Mouse (Mus musculus) erythroid progenitor cell, adult 5-6 weeks (primary cell): ENCODE results near the gene Prrg2. TPM values are rescaled to one million over a fixed set of nuclear protein-coding genes. Genes with fewer than 3 reads are reported as not detected.

Experiments used
- ATAC-seq: replicated peaks from 2 replicates; pipeline ENCODE4 v1.8.0; 2016; ENCODE audit warnings: moderate number of reproducible peaks, mild to moderate bottlenecking, moderate TSS enrichment, inconsistent platforms; ENCODE audit not compliant: poor library complexity, low FRiP score, severe bottlenecking
- total RNA-seq, 2 experiments: library from RNA; stranded (forward) in 1 of 2; stranded (reverse) in 1 of 2; fragments of 150-400 nt in 1 of 2; fragments of 186-747, 209-891 nt in 1 of 2; gene quantifications; 2 replicates each; pipeline versions ENCODE4 v1.2.3 to v1.2.4; 2015 to 2017; ENCODE audit warnings: low replicate concordance in 2 of 2

Prrg2 gene
- total RNA-seq, 2 experiments from 2014 or later = 0.91 to 8.8 TPM

- ATAC-seq = no peak
Observed at GRCm38 (mm10) chr7:45015344-45015956, 47.0 kb downstream of the Prrg2 start.

- no peak for ATAC-seq
Observed at GRCm38 (mm10) chr7:45014096-45014451, 48.4 kb downstream of the Prrg2 start.

- no peak for ATAC-seq
Observed at GRCm38 (mm10) chr7:45013366-45014095, 48.9 kb downstream of the Prrg2 start.

- ATAC-seq = no peak
Observed at GRCm38 (mm10) chr7:45012824-45013223, 49.7 kb downstream of the Prrg2 start.

- ATAC-seq = no peak
Observed at GRCm38 (mm10) chr7:45012011-45012410, 50.5 kb downstream of the Prrg2 start.

GRCm38 (mm10) chr7:45008411-45008810, 54.1 kb downstream of the Prrg2 start:
- no peak for ATAC-seq

GRCm38 (mm10) chr7:45007846-45008245, 54.6 kb downstream of the Prrg2 start:
- no peak for ATAC-seq

GRCm38 (mm10) chr7:45007141-45007540, 55.3 kb downstream of the Prrg2 start:
- no peak for ATAC-seq

GRCm38 (mm10) chr7:45006503-45006902, 56.0 kb downstream of the Prrg2 start:
- ATAC-seq = no peak

- ATAC-seq = no peak
Observed at GRCm38 (mm10) chr7:45005321-45005992, 57.0 kb downstream of the Prrg2 start.

- ATAC-seq = no peak
Observed at GRCm38 (mm10) chr7:45004546-45004945, 57.9 kb downstream of the Prrg2 start.

Other genes with a start within 250 kb of the Prrg2 start
Only the 30 nearest of the 36 such genes appear.
- gene Pnkp, start 205.5 kb downstream of the Prrg2 start, total RNA-seq (2015; ENCODE audit: low replicate concordance) = 29.6 and 36.0 TPM in 2 replicates
- gene Pnkp, start 205.5 kb downstream of the Prrg2 start, total RNA-seq (2017; ENCODE audit: low replicate concordance) = 30.9 and 58.2 TPM in 2 replicates
- 16.9 and 18.4 TPM in 2 replicates for gene Ptov1, start 192.9 kb downstream of the Prrg2 start, total RNA-seq (2015; ENCODE audit: low replicate concordance)
- gene Ptov1, start 192.9 kb downstream of the Prrg2 start, total RNA-seq (2017; ENCODE audit: low replicate concordance) = 1.8 and 4.8 TPM in 2 replicates
- gene Med25, start 170.0 kb downstream of the Prrg2 start, total RNA-seq (2015; ENCODE audit: low replicate concordance) = 10.1 and 18.0 TPM in 2 replicates
- gene Med25, start 170.0 kb downstream of the Prrg2 start, total RNA-seq (2017; ENCODE audit: low replicate concordance) = 8.0 and 11.3 TPM in 2 replicates
- gene Fuz, start 166.6 kb downstream of the Prrg2 start, total RNA-seq (2015; ENCODE audit: low replicate concordance) = 2.5 and 6.5 TPM in 2 replicates
- 4.5 and 6.7 TPM in 2 replicates for gene Fuz, start 166.6 kb downstream of the Prrg2 start, total RNA-seq (2017; ENCODE audit: low replicate concordance)
- gene Ap2a1, start 133.2 kb downstream of the Prrg2 start, total RNA-seq (2015; ENCODE audit: low replicate concordance) = 93.0 and 93.9 TPM in 2 replicates
- 46.2 and 74.2 TPM in 2 replicates for gene Ap2a1, start 133.2 kb downstream of the Prrg2 start, total RNA-seq (2017; ENCODE audit: low replicate concordance)
- not detected in 2 replicates for gene Tsks, start 119.5 kb downstream of the Prrg2 start, total RNA-seq (2015; ENCODE audit: low replicate concordance)
- not detected in 2 replicates for gene Tsks, start 119.5 kb downstream of the Prrg2 start, total RNA-seq (2017; ENCODE audit: low replicate concordance)
- 1.1 TPM in 1 of 2 replicates, not detected in the other for gene Cpt1c, start 87.8 kb downstream of the Prrg2 start, total RNA-seq (2015; ENCODE audit: low replicate concordance)
- gene Cpt1c, start 87.8 kb downstream of the Prrg2 start, total RNA-seq (2017; ENCODE audit: low replicate concordance) = 1.7 TPM in 1 of 2 replicates, not detected in the other
- gene Prmt1, start 76.1 kb downstream of the Prrg2 start, total RNA-seq (2015; ENCODE audit: low replicate concordance) = 17.3 and 28.9 TPM in 2 replicates
- gene Prmt1, start 76.1 kb downstream of the Prrg2 start, total RNA-seq (2017; ENCODE audit: low replicate concordance) = 2.3 and 25.4 TPM in 2 replicates
- 50.7 and 80.7 TPM in 2 replicates for gene Irf3, start 65.0 kb downstream of the Prrg2 start, total RNA-seq (2015; ENCODE audit: low replicate concordance)
- gene Irf3, start 65.0 kb downstream of the Prrg2 start, total RNA-seq (2017; ENCODE audit: low replicate concordance) = 44.2 and 62.0 TPM in 2 replicates
- 6.3 and 10.1 TPM in 2 replicates for gene Bcl2l12, start 64.0 kb downstream of the Prrg2 start, total RNA-seq (2015; ENCODE audit: low replicate concordance)
- 3.6 and 8.7 TPM in 2 replicates for gene Bcl2l12, start 64.0 kb downstream of the Prrg2 start, total RNA-seq (2017; ENCODE audit: low replicate concordance)
- 20.9 and 30.2 TPM in 2 replicates for gene Scaf1, start 46.3 kb downstream of the Prrg2 start, total RNA-seq (2015; ENCODE audit: low replicate concordance)
- gene Scaf1, start 46.3 kb downstream of the Prrg2 start, total RNA-seq (2017; ENCODE audit: low replicate concordance) = 15.8 and 31.6 TPM in 2 replicates
- 15.9 and 24.1 TPM in 2 replicates for gene Rras, start 44.7 kb downstream of the Prrg2 start, total RNA-seq (2015; ENCODE audit: low replicate concordance)
- gene Rras, start 44.7 kb downstream of the Prrg2 start, total RNA-seq (2017; ENCODE audit: low replicate concordance) = 0.90 TPM in 1 of 2 replicates, not detected in the other
- 3.6 and 6.7 TPM in 2 replicates for gene Prr12, start 9.8 kb downstream of the Prrg2 start, total RNA-seq (2015; ENCODE audit: low replicate concordance)
- gene Prr12, start 9.8 kb downstream of the Prrg2 start, total RNA-seq (2017; ENCODE audit: low replicate concordance) = 0.13 and 0.23 TPM in 2 replicates
- gene Nosip, start 248 bp downstream of the Prrg2 start, total RNA-seq (2015; ENCODE audit: low replicate concordance) = 24.5 and 30.6 TPM in 2 replicates
- 32.7 and 54.0 TPM in 2 replicates for gene Nosip, start 248 bp downstream of the Prrg2 start, total RNA-seq (2017; ENCODE audit: low replicate concordance)
- gene Rcn3, start 29.5 kb upstream of the Prrg2 start, total RNA-seq (2015; ENCODE audit: low replicate concordance) = 1.1 and 8.8 TPM in 2 replicates
- gene Rcn3, start 29.5 kb upstream of the Prrg2 start, total RNA-seq (2017; ENCODE audit: low replicate concordance) = 1.9 and 4.0 TPM in 2 replicates
- 10.5 TPM in 2 replicates for gene Fcgrt, start 41.2 kb upstream of the Prrg2 start, total RNA-seq (2015; ENCODE audit: low replicate concordance)
- gene Fcgrt, start 41.2 kb upstream of the Prrg2 start, total RNA-seq (2017; ENCODE audit: low replicate concordance) = 8.3 and 9.7 TPM in 2 replicates
- gene Rps11, start 61.8 kb upstream of the Prrg2 start, total RNA-seq (2015; ENCODE audit: low replicate concordance) = 694 and 736 TPM in 2 replicates
- 189 and 313 TPM in 2 replicates for gene Rps11, start 61.8 kb upstream of the Prrg2 start, total RNA-seq (2017; ENCODE audit: low replicate concordance)
- 918 and 1,040 TPM in 2 replicates for gene Rpl13a, start 66.1 kb upstream of the Prrg2 start, total RNA-seq (2015; ENCODE audit: low replicate concordance)
- gene Rpl13a, start 66.1 kb upstream of the Prrg2 start, total RNA-seq (2017; ENCODE audit: low replicate concordance) = 765 and 800 TPM in 2 replicates
- gene Gm45713, start 73.6 kb upstream of the Prrg2 start, total RNA-seq (2015; ENCODE audit: low replicate concordance) = not detected in 2 replicates
- 0.98 and 2.3 TPM in 2 replicates for gene Gm45713, start 73.6 kb upstream of the Prrg2 start, total RNA-seq (2017; ENCODE audit: low replicate concordance)
- gene Flt3l, start 73.8 kb upstream of the Prrg2 start, total RNA-seq (2015; ENCODE audit: low replicate concordance) = 3.6 and 17.2 TPM in 2 replicates
- gene Flt3l, start 73.8 kb upstream of the Prrg2 start, total RNA-seq (2017; ENCODE audit: low replicate concordance) = 0.23 and 4.5 TPM in 2 replicates
- 58.7 and 96.4 TPM in 2 replicates for gene Pih1d1, start 91.6 kb upstream of the Prrg2 start, total RNA-seq (2015; ENCODE audit: low replicate concordance)
- 6.8 and 8.7 TPM in 2 replicates for gene Pih1d1, start 91.6 kb upstream of the Prrg2 start, total RNA-seq (2017; ENCODE audit: low replicate concordance)
- gene Aldh16a1, start 91.9 kb upstream of the Prrg2 start, total RNA-seq (2015; ENCODE audit: low replicate concordance) = 24.5 and 29.3 TPM in 2 replicates
- 12.4 and 14.1 TPM in 2 replicates for gene Aldh16a1, start 91.9 kb upstream of the Prrg2 start, total RNA-seq (2017; ENCODE audit: low replicate concordance)
- not detected in 2 replicates for gene Slc17a7, start 101.3 kb upstream of the Prrg2 start, total RNA-seq (2015; ENCODE audit: low replicate concordance)
- not detected in 2 replicates for gene Slc17a7, start 101.3 kb upstream of the Prrg2 start, total RNA-seq (2017; ENCODE audit: low replicate concordance)
- gene Gfy, start 116.9 kb upstream of the Prrg2 start, total RNA-seq (2015; ENCODE audit: low replicate concordance) = not detected in 2 replicates
- gene Gfy, start 116.9 kb upstream of the Prrg2 start, total RNA-seq (2017; ENCODE audit: low replicate concordance) = not detected in 2 replicates
- not detected in 2 replicates for gene Pth2, start 118.3 kb upstream of the Prrg2 start, total RNA-seq (2015; ENCODE audit: low replicate concordance)
- not detected in 2 replicates for gene Pth2, start 118.3 kb upstream of the Prrg2 start, total RNA-seq (2017; ENCODE audit: low replicate concordance)
- gene Ccdc155, start 142.2 kb upstream of the Prrg2 start, total RNA-seq (2015; ENCODE audit: low replicate concordance) = not detected in 2 replicates
- gene Ccdc155, start 142.2 kb upstream of the Prrg2 start, total RNA-seq (2017; ENCODE audit: low replicate concordance) = not detected in 2 replicates
- gene Dkkl1, start 149.5 kb upstream of the Prrg2 start, total RNA-seq (2015; ENCODE audit: low replicate concordance) = 6.3 and 8.6 TPM in 2 replicates
- gene Dkkl1, start 149.5 kb upstream of the Prrg2 start, total RNA-seq (2017; ENCODE audit: low replicate concordance) = 0.77 TPM in 1 of 2 replicates, not detected in the other
- gene Tead2, start 153.1 kb upstream of the Prrg2 start, total RNA-seq (2015; ENCODE audit: low replicate concordance) = not detected in 2 replicates
- not detected in 2 replicates for gene Tead2, start 153.1 kb upstream of the Prrg2 start, total RNA-seq (2017; ENCODE audit: low replicate concordance)
- gene Cd37, start 176.4 kb upstream of the Prrg2 start, total RNA-seq (2015; ENCODE audit: low replicate concordance) = 82.2 and 86.1 TPM in 2 replicates
- gene Cd37, start 176.4 kb upstream of the Prrg2 start, total RNA-seq (2017; ENCODE audit: low replicate concordance) = 21.1 and 54.8 TPM in 2 replicates
- gene Slc6a16, start 178.4 kb upstream of the Prrg2 start, total RNA-seq (2015; ENCODE audit: low replicate concordance) = not detected in 2 replicates
- gene Slc6a16, start 178.4 kb upstream of the Prrg2 start, total RNA-seq (2017; ENCODE audit: low replicate concordance) = not detected in 2 replicates